In genomic region chr10:24638306-24639070, GRCm38 (mm10) we compare ENCODE assay signal across 16 mouse cellular contexts. TPM values are rescaled to one million over a fixed set of nuclear protein-coding genes. Genes with fewer than 3 reads are reported as not detected.
A peak's percentile ranks its signal among the peaks of the same experiment; 100 is the strongest.
DNase-seq lines count a peak whose midpoint lies in the region; ATAC-seq and TF ChIP-seq lines count a peak whose summit lies in the region.
"Had no signal": no experiment of that assay in that cellular context is flagged by ENCODE, and none has a peak within 500 bp of the region (broad histone marks: within the 10 kb centered on the region; RNA-seq: fewer than 3 reads in every experiment).

No protein-coding gene starts in this region.

- no peaks in the 10 kb centered on the region for H3K36me3 ChIP-seq in spleen, adult 2 months (ENCODE audit: control insufficient read depth, insufficient read depth, low read length)
- no peaks in the 10 kb centered on the region for H3K36me3 ChIP-seq in liver, postnatal 0 days (replicated peaks; ENCODE audit: insufficient read depth, low read length)
- H3K36me3 ChIP-seq: heart, embryonic 15.5 days; neural tube, embryonic 12.5 days had no signal

- H3K9me3 ChIP-seq in liver, postnatal 0 days (ENCODE audit: low read length) = no peaks in the 10 kb centered on the region
- H3K9me3 ChIP-seq: heart, embryonic 15.5 days; neural tube, embryonic 12.5 days had no signal

- H3K4me2 ChIP-seq in liver, postnatal 0 days (ENCODE audit: low read depth, low read length) = no peak overlapping the region; the same call in 1 of the 2 replicates
- H3K4me2 ChIP-seq: heart, embryonic 15.5 days; neural tube, embryonic 12.5 days had no signal

- 49% methylated on average over 10 of the region's 10 CpGs for WGBS in spleen, adult 2 months
- 35% methylated on average over 10 of the region's 10 CpGs for WGBS in liver, postnatal 0 days (ENCODE audit: insufficient replicate concordance)

- no peak for TF ChIP-seq POLR2A in spleen, adult 2 months (IDR thresholded peaks at IDR 0.05; ENCODE audit: low read depth, low read length)

- peak overlapping the region; percentile 14; the same call in 1 of the 2 replicates for H3K27ac ChIP-seq in spleen, adult 2 months (ENCODE audit: insufficient read depth, low read length)
- H3K27ac ChIP-seq in liver, postnatal 0 days (ENCODE audit: low read depth) = peak overlapping the region; percentile 55
- H3K27ac ChIP-seq: gastrocnemius, adult 2 months; heart, embryonic 15.5 days; neural tube, embryonic 12.5 days had no signal

- DNase-seq in embryo, embryonic 11 days = peak; percentile 43
- no peak for DNase-seq in embryo, embryonic 9.5 days (ENCODE audit: extremely low spot score)
- DNase-seq in spleen, adult 2 months (ENCODE audit: low read depth in 1 of 2, low spot score in 2 of 2) = no peak
- DNase-seq in spleen, postnatal 36 days (ENCODE audit: low spot score in 2 of 2) = no peak
- DNase-seq in liver, postnatal 0 days = peak; percentile 38
- no peak for DNase-seq in cerebellum, adult 8-10 months
- DNase-seq in B cell, adult 2 months = no peak
- DNase-seq in cerebellum, adult 9-10 months = no peak
- DNase-seq: adrenal gland, adult 8-10 months; cerebellum, adult 18-20 months; gastrocnemius, adult 2 months; kidney, adult 11 months; thymus, adult 18-20 months had no signal

- H3K4me3 ChIP-seq in spleen, adult 2 months (ENCODE audit: extremely low read depth, insufficient read depth, insufficient read length) = no peak overlapping the region
- no peak overlapping the region for H3K4me3 ChIP-seq in liver, postnatal 0 days (ENCODE audit: low read depth, low read length)
- H3K4me3 ChIP-seq: erythroblast, embryonic 14.5 days; gastrocnemius, adult 2 months; heart, embryonic 15.5 days; neural tube, embryonic 12.5 days had no signal

- ATAC-seq in liver, postnatal 0 days = peak; percentile 39

- no peak for TF ChIP-seq EP300 in liver, postnatal 0 days (IDR thresholded peaks at IDR 0.05; ENCODE audit: low read depth)

- H3K27me3 ChIP-seq in spleen, adult 2 months (ENCODE audit: control insufficient read depth, insufficient read depth, low read length) = no peaks in the 10 kb centered on the region
- H3K27me3 ChIP-seq in liver, postnatal 0 days (ENCODE audit: insufficient read depth, low read length) = no peaks in the 10 kb centered on the region
- H3K27me3 ChIP-seq: heart, embryonic 15.5 days; neural tube, embryonic 12.5 days had no signal

- H3K4me1 ChIP-seq in spleen, adult 2 months (ENCODE audit: control insufficient read depth, insufficient read depth, insufficient read length) = peaks cover 31% of the 10 kb centered on the region; the same call in 1 of the 2 replicates
- peaks cover 27% of the 10 kb centered on the region for H3K4me1 ChIP-seq in liver, postnatal 0 days (ENCODE audit: insufficient read depth)
- H3K4me1 ChIP-seq: neural tube, embryonic 12.5 days had no signal

- H3K9ac ChIP-seq in liver, postnatal 0 days (replicated peaks) = no peak overlapping the region
- H3K9ac ChIP-seq: heart, embryonic 15.5 days; neural tube, embryonic 12.5 days had no signal

- TF ChIP-seq CTCF in spleen, adult 2 months (IDR thresholded peaks at IDR 0.05; ENCODE audit: extremely low read depth, insufficient read depth, insufficient read length, insufficient replicate concordance) = no peak
- TF ChIP-seq CTCF in liver, postnatal 0 days (IDR thresholded peaks at IDR 0.05; ENCODE audit: low read depth) = no peak

RNA-seq across cellular contexts. Expression of gene Ccn2, which starts 43.2 kb away (rescaled TPM):
- polyA plus RNA-seq in spleen, adult 2 months (2012; rRNA removed) = 108 TPM in 2 replicates
- 0.58 and 1.3 TPM in 2 replicates for polyA plus RNA-seq in liver, postnatal 0 days (2015; fragmentation: Nextera tagmentation; extraction: Ambion mirVana)
- polyA plus RNA-seq: erythroblast, embryonic 14.5 days had no signal

Comparison
In these comparisons a context has a peak if more than half of its experiments do, and no peak if none do; other contexts are left out.
1. DNase-seq: peak in embryo, embryonic 11 days (single experiment) and liver, postnatal 0 days (single experiment); none in embryo, embryonic 9.5 days (single experiment), spleen, adult 2 months (0 of 2), spleen, postnatal 36 days (0 of 2), cerebellum, adult 8-10 months (single experiment), B cell, adult 2 months (0 of 2) and cerebellum, adult 9-10 months (single experiment).
2. RNA of gene Ccn2, which starts 43.2 kb away (polyA plus RNA-seq): 108 TPM in spleen, adult 2 months; 0.58 to 1.3 TPM in liver, postnatal 0 days; every median in the first group is over 10 times any median in the second.